Mouse (Mus musculus): ENCODE data around the gene Wnt5b. TPM values are rescaled to one million over a fixed set of nuclear protein-coding genes. Genes with fewer than 3 reads are reported as not detected.

Gene Wnt5b
- total RNA-seq, 2 experiments from 2014 or later, result 1.4 to 1.6 TPM

GRCm38 (mm10) chr6:119401545-119402304 lies 142.4 kb downstream of the Wnt5b start:
- DNase-seq (ENCODE audit: low spot score in 2 of 2), result no peak
- intact Hi-C loops (cut with DNase I), result no loop called here

GRCm38 (mm10) chr6:119400649-119401048 lies 143.5 kb downstream of the Wnt5b start:
- intact Hi-C loops (cut with DNase I), result no loop called here
- DNase-seq (ENCODE audit: low spot score in 2 of 2), result no peak

- intact Hi-C loops (cut with DNase I), result no loop called here
- no peak for DNase-seq (ENCODE audit: low spot score in 2 of 2)
These were observed 144.8 kb downstream of the Wnt5b start for GRCm38 (mm10) chr6:119399371-119399770.

- intact Hi-C loops (cut with DNase I), result no loop called here
- DNase-seq (ENCODE audit: low spot score in 2 of 2), result peak in 1 of 2 experiments; percentile 10
These were observed 147.9 kb downstream of the Wnt5b start for GRCm38 (mm10) chr6:119396309-119396634.

GRCm38 (mm10) chr6:119395421-119396308 lies 148.5 kb downstream of the Wnt5b start:
- no peak for DNase-seq (ENCODE audit: low spot score in 2 of 2)
- intact Hi-C loops (cut with DNase I), result no loop called here

GRCm38 (mm10) chr6:119392836-119393235 lies 151.3 kb downstream of the Wnt5b start:
- no peak for DNase-seq (ENCODE audit: low spot score in 2 of 2)
- intact Hi-C loops (cut with DNase I), result no loop called here

DNA sequence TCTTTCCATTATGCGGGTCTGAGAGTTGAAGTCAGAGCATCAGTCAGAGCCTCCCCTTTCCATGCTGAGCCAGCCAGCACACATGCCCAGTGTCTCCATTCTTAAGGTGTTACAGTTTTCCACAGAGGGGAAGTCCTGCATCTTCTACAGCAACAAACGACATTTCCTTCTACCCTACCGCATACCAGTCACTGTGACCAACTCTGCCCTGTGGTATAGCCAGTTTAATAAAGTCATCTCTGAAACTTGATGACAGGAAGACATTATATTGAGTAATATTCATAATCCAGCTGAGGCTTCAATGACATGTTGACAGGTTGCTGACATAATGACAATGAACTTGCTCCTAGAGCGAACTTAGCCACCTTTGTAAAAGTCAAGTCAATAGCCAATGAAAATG lies 153.4 kb downstream of the Wnt5b start:
- no peak for DNase-seq (ENCODE audit: low spot score in 2 of 2)
- intact Hi-C loops (cut with DNase I), result no loop called here

DNA sequence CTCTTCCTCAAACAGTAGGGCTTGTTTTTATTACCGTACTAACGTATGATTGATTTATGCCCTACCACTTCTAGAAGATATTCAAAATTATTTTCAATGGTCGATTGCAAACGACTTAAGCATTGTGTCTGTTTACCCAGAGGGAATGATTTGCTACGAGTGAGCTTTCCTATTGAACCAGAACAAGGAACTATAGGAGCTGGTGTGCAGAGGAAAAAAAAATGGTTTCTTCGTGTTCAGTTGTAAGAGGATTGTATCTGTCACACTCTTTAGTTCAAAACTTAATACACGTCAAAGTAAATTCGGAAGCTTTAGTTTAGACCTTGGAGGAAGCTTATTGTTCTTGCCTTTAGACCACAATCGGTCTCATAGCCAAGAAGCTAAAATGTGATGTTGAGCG lies 155.1 kb downstream of the Wnt5b start:
- DNase-seq (ENCODE audit: low spot score in 2 of 2), result no peak
- intact Hi-C loops (cut with DNase I), result no loop called here

DNA sequence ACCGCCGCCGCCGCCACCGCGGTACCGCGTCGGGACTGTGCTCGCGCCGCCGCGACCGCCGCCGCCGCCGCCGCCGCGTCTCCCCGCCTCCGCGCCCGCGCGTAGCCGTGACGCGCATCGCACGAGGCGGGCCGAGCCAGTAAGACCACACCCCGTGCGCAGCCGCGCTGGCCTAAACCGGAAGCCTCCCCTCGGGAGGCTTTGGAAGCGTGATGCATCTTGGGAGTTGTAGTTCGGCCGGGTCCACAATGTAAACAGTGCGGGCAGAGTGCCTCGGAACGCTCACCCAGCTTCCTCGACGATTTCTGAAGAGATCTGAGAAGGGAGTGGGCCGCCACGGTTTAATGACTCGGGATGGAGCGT lies 155.5 kb downstream of the Wnt5b start:
- DNase-seq (ENCODE audit: low spot score in 2 of 2), result peak; percentile 93 to 95
- intact Hi-C loops (cut with DNase I), result no loop called here

DNA sequence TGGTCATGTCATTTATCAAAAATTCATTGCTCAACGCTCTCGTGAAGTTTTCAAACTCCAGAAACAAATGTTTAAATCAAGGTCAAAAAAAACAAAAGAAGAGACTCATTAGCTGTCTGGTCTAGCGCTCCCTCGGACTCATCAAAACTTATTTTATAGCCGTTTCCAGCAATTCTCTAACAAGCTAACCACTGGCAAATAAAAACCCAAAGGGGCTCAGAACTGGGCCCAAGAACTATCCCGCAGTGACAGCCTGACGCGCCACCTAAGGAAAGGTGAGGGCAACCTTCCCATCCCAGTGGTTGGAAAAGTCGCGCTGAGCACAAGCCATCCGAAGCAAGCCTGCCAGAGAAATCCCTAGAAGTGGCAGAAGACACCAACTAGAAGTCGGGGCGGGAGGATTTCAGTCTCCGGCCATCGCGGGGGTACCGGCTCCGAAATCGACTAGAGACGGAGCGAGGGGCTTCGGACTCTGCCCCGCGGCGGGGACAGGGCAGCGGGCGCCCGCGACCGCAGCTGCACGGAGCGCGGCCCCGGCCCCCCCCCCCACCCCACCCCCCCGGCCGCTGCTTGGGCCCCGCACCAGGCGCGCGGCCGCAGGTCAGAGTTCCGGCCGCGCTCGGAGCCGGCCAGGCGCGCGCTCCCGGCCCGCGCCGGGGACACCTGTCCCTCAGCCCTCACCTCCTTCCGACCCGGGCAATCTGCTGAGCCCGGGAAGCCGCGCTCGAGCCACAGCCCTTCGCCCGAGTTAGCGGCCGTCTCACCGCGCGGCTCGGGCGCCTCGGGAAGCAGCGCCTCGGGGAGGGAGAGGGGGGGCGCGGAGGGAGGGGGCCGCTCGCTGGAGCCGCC lies 156.1 kb downstream of the Wnt5b start:
- DNase-seq (ENCODE audit: low spot score in 2 of 2), result peak; percentile 13 to 30
- intact Hi-C loops (cut with DNase I), result no loop called here

DNA sequence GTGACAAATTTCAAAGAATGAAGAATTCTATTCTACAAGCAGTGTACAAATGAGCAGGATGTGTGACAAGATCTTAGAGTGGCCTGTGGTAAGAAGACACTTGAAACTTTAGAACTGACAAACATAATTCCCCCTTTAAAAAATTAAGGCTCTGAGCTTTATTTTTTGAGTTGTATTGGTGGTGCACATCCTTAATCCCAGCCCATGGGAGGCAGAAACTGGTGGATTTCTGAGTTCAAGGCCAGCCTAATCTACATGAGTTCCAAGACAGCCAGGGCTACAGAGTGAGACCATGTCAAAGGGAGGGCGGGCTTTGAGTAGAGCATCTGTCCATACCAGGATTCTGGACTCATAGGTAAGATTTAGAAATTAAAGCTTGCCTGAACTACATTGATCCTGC lies 157.3 kb downstream of the Wnt5b start:
- intact Hi-C loops (cut with DNase I), result no loop called here
- DNase-seq (ENCODE audit: low spot score in 2 of 2), result no peak

GRCm38 (mm10) chr6:119386421-119386820 lies 157.7 kb downstream of the Wnt5b start:
- no peak for DNase-seq (ENCODE audit: low spot score in 2 of 2)
- intact Hi-C loops (cut with DNase I), result no loop called here

DNA sequence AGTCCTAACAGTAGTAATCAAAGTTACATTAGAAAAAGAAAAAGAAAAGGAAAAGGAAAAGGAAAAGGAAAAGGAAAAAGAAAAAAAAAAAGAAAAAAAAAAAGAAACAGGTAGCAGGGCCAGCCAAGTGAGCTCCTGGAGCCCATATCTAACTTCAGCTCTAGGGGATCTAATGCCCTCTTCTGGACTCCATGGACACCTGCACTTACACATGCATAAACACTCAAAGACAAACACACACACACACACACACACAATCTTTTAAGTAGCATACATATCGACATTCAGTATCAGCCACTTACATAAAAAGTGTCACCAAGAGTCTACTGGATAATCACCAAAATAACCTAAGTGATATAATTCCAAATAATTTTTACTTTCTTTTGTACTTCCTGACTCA lies 158.5 kb downstream of the Wnt5b start:
- intact Hi-C loops (cut with DNase I), result no loop called here
- DNase-seq (ENCODE audit: low spot score in 2 of 2), result no peak

Other genes with a start within 250 kb of the Wnt5b start
- gene Lrtm2, start 213.6 kb downstream of the Wnt5b start, total RNA-seq (2021), result 10 to 100 TPM; 55.9 to 59.8 TPM
- 10 to 100 TPM; 38.4 to 39.3 TPM for gene Adipor2, start 126.6 kb downstream of the Wnt5b start, total RNA-seq (2021)
- 10 to 100 TPM; 31.8 to 35.5 TPM for gene Fbxl14, start 64.7 kb downstream of the Wnt5b start, total RNA-seq (2021)